Mouse (Mus musculus) urinary bladder, postnatal 10 days (tissue): ENCODE data around the gene Gm20716.
"Not testable (repeated sequence)": the region's sequence is repeated elsewhere in the genome, so short reads cannot be mapped to it uniquely, and the experiment has no call there.

ENCODE experiments used
- DNase-seq: peaks from one replicate; pipeline ENCODE4 v3.0.0; 2022; ENCODE audit warnings: low spot score

Gene Gm20716

DNA sequence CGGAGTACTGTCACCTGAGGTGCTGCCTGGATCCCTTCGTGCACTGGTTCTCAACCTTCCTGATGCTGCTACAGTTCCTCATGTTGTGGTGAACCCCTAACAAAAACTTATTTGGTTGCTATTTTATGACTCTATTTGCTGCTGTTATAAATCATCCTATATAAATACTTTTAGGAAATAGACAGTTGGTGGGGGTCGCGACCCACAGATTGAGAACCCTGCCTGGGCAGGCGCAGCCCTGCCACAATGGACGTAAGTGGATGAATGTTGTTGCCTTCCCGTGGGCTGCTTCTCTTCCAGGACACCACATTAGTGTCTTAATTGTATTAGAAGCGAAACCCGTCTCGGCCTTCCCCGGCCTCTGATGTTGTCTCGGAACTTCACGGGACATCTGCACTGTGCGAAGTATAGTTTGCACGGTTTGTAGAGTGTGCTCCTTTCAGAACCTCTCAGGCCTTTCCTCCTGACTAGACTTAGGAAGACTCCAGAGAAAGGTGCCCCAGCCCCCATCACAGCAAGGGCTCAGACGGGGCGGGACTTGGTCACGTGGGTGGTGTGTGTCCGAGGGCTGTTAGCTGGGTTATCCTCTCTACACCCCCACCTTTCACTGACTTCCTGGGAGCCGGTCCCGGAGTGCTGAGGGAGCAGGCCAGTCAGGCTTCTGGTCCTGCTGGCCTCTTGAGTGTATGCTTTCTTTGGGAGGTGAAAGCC is 63.3 kb downstream of the Gm20716 start:
- DNase-seq: no peak

DNA sequence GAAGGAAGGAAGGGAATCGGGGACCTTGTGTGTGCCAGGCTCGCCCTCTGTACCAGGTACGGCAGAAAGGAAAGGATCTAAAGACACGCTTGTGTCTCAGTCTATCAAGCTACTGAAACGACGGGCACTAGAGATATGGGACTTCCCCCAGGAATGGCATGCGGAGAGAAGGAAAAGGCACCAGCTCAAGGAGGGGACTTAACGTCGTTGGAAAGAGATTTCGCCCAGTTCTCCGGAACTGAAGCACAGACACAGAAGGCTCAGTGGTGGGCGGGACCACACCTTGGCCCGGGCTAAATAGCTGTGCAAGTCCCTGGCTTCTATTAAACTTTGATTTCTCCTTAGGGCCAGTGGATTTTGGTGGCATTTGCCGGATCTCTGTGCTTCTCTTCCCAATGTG is 68.2 kb downstream of the Gm20716 start:
- no peak for DNase-seq

DNA sequence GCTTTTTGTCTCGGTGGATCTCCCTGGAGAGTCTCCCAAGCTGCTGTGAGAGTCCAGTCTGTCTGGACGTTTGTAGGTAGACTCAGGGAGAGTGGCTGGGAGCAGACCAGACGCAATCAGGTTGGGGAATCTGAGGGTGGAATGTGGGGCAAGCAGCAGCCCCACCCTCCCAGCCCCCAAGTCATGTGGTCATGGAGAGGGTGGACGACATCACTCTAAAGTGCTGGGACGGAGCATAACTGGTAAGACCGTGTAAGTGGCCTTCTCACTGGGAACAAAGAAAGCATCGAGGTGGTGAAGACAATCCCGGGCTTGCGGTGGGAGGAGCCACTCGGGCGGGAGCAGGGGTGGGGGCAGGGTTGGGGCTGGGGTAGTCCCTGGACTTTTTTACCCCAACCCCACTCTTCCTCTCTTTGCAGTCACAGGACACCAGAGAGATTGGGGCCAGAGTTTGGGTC is 68.6 kb downstream of the Gm20716 start:
- no peak for DNase-seq

DNA sequence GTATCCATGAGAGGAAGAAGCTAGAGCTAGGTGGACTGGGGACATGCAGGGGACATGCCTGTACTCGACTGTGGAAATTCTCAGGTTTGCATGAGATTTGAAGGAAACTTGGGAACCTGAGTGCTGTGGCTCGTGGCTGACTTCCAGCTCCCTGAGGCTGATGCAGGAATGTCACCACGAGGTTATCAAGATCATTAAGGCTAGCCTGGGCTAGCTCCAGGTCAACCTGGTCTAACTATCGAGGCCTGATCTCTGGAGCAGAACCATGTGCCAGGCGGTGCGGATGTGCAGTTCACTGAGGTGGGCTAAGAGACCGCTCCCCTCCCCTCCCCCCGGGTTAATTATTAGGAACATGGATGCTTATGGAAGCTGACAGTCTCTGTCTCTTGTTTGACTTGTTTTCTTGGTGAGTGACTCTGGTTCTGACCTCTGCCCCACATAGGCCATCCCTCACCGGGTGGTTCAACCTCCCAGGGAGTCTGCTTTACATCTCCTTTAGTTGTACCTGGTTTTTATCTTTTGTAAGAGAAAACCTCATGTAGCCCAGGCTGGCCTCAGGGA is 69.7 kb downstream of the Gm20716 start:
- no peak for DNase-seq

DNA sequence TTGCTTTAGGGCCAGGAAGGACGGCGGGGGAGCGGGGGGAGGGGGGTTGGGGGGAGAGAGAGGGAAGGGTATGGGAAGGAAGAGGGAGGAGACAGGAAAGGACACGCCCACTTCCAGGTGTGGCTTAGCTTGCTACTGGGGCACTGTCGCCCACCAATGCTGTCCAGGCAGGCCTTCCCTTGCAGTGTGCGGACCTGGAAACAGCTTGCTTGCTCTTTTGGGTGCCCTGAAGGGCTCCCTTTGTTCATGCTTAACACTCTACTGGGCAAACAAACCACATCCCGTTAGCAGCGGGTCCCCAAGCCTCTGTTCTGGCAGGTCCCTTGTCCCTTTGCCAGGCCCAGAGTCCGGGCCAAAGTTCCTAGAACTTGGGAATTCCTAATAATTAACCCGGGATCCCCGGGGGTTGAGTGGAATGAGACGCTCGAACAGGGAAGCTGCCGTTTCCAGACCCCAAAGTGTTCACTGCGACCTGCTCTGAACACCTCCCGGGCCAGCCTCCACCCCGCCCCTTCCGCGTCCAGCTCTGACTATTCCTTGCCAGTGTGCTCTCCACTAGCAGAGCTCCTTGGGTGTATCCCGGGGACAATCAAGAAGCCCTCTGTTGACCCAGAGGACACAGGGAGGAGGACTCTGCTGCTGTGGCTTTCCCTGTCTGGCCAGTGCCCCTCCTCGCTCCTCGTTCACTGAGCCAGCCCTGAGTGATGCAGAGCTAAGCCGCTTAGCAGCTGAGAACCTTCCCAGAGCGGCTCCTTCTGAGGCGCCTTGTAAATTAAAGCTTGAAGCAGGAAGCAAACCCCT is 71.1 kb downstream of the Gm20716 start:
- DNase-seq: no peak

DNA sequence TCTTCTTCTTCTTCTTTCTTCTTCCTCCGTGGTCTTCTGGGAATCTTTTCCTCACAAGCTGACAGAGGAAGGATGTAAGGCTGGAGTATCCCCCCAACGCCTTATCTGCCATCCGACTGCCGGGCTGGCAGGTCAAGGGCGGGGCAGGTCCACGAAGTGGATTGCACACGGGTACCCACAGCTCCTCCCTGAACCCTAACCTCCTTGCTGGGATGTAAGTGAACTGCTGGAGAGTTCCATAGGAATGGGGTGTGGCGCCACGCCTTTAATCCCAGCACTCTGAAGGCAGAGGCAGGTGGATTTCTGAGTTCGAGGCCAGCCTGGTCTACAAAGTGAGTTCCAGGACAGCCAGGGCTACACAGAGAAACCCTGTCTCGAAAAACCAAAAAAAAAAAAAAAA is 72.2 kb downstream of the Gm20716 start:
- not testable (repeated sequence) for DNase-seq

DNA sequence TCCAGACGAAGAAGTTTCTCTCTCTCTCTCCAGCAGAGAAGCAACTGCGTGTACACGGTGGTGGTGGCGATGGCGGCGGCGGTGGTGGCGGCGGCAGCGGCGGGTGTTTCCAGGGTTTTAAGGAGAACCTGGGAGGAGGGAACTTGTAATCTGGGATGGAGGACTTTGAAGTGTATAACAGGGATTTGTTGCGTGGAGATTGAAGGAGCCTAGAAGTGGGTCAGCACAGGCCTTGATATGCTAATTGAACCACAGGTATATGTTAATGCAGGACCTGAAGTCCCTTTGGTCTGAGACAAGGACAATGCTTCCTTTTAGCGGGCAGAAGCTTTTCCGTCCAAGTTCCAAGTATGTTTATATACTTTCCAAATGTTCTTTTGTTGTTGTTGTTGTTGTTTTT is 73.8 kb downstream of the Gm20716 start:
- DNase-seq: no peak

DNA sequence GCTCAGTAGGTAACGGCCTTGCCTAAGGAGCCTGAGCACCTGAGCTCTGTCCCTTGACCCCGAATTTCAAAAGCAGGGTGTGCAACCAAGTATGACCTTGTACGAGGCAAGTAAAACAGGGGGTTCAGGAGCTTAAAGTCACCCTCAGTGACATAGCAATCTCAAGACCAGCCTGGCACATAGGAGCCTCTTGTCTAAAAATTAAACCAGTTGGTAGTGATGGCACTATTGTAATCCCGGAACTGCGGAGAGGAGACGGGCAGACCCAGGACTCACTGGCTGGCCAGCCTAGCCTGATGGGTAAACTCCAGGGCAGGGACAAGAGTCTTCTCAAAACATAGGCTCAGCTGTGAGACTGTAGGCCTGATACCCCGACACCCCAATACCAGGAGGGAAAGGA is 74.5 kb downstream of the Gm20716 start:
- DNase-seq: no peak

DNA sequence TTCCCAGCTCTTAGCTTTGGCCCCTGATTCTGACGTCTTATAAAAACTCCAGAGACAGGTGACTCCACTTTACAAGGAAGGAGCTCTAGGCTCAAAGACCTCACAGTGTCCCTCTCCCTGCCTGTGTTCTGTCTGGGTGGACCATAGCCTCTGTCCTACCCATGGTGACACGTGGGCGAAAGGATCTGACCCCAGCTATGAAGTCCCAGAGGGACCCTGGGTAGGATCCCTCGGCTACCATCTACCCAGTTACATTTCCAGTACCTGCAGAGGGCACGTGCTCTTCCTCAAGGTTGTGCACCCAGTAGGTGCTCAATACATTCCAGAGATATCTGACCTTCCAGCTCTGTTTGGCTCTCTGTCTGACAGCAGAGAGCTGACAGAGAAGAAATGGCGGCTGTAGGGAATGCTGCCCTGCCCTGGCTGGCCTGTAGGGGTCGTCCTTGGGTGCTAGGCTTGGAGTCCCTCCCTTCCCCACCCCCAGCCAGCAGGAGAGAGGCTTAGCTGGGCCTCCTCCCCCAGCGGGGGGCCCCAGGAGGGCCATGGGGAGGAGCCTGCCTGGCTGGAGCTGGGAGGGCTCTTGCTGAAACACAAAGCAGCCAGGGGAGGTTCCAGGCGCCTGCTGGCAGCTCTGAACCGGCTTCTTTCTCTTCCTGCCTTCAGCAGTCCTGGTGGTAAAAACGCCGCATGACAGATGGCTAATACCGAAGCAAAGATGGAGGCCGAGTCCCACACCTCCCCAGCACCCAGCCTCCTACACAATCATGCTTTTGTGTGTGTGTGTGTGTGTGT is 75.9 kb downstream of the Gm20716 start:
- peak; percentile 65 for DNase-seq

DNA sequence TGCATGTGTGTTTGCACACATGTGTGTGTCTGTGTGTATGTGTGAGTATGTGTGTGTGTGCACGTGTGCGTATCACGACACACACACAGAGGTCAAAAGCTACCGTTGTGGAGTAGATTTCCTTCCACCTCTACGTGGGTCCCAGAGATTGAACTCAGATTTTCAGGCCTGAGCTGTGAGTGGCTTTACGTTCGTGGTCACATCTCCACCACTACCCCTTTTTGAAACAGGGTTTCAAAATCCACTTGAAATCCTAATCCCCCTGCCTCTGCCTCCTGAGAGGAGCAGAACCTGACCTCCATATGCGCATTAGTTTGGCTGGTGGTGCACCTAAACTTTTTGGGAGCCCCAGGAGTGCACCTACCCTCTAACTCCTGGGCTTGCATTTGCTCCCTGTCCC is 80.9 kb downstream of the Gm20716 start:
- no peak for DNase-seq

DNA sequence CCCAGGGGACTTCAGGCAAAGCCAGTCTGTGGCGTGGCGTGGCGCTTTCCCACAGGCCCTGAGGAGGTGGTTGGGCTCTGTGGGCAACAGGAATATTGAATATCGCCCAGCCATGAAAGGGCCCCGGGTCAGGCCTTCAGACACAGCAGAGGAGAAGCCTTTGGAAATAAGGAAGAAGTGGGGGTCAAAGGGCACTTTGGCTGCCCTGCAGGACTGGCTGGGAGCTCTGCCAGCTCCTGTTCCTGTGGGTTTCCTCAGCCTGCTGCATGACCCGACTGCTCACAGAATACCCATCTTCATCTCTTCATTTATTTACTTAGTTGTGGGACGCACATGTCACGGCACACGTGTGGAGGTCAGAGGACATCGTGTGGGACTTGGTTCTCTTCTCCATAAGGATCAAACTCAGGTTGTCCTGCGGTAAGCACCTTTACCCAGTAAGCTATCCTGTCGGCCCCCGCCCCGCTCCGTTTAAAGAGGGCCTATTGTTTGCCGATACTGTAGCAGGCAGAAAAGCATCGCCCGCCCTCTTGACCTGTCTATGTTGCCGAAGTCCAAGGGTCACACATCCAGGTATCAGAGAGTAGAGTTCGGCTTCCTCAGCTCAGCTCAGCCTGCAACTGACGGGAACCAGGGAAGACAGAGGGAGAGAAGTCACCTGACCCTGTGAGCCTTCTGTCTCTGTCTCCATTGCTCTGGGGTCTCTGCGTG is 82.3 kb downstream of the Gm20716 start:
- no peak for DNase-seq

DNA sequence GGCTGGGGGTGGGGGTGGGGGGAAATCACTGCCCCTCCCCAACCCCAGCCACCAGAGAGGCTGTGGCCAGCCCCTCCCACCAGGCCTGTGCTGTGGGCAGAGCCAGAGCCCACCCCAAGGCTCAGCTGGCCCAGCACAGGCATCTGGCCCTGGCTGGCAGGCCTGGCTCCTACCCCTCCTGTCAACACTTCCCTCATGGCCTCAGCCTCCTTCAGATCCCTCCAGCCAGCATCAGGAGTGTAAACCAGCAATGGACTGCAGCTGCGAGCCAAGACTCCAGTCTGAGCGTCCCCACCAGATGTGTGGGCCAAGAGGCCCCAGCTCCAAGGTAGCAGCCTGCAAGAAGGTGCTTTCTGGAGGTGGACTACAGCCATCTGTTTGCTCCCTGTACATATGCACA is 84.7 kb downstream of the Gm20716 start:
- no peak for DNase-seq

DNA sequence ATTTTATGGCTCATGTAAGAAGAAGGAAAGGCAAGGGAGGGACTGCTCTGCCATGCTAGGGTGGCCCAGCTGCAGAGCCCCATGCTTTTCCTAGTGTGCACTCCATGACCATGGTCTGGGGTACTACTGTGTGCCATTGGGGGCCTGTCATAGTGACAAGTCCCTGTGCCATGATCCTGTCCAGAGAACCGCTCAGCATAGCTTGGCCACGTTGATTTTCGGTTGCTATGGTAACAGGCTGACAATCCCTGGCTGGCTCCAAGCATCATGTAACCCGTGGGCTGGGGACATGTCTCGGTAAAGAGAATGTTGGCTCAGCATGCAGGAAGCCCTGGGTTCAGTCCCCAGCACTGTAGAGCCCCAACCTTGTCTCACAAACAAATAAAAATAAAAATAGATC is 86.4 kb downstream of the Gm20716 start:
- DNase-seq: no peak

DNA sequence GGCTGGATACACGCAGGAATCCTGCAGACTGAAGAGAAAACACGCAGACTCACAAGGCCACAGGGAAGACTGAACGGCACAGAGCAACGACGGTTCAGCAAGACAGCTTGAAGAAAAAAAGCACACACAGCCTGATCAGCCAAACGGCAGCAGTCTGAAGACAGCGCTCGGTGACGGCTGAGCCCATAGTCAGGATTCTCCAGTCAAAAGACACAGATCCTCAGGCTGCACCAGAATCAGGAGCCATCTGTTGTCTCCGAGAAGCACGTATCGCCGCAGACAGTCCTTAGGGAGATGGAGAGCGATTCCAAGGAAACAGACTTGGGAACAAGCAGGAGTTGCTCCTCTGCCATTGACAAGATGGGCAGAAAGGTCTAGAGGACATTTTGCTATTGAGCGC is 93.0 kb downstream of the Gm20716 start:
- no peak for DNase-seq
